In the genomic region with DNA sequence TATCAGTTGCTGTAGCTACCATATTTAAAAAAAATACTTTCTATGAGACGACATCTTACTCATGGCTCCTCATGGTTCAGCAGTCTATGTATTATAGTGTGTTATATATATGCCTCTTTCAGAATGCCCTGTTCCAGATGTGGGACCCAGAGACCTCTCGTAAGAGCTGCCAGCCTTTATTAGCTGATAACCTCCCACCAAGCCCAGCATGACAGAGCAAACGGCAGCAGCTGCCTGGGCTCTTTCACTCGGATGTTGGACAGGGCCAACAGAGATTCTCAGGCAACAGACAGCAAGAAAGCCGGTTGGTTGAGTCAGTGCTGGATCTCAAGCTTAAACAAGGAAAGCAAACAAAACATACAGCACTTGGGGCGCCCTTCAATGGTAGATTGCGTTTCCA, we compare ENCODE assay signal across 42 mouse cellular contexts. TPM values are rescaled to one million over a fixed set of nuclear protein-coding genes. Genes with fewer than 3 reads are reported as not detected.
"Had no signal": no experiment of that assay in that cellular context is flagged by ENCODE, and none has a peak within 500 bp of the region (broad histone marks: within the 10 kb centered on the region; RNA-seq: fewer than 3 reads in every experiment).

No protein-coding gene starts in this region.

- H3K9ac ChIP-seq: forebrain, postnatal 0 days; heart, embryonic 12.5 days; hindbrain, embryonic 12.5 days; hindbrain, embryonic 14.5 days; kidney, embryonic 15.5 days; limb, embryonic 13.5 days; limb, embryonic 15.5 days had no signal

- H3K27ac ChIP-seq: heart, embryonic 10.5 days; hindbrain, embryonic 10.5 days; hindbrain, embryonic 12.5 days; hindbrain, embryonic 14.5 days; kidney, embryonic 15.5 days; kidney, postnatal 0 days; limb, embryonic 13.5 days; limb, embryonic 15.5 days had no signal

- H3K4me2 ChIP-seq: heart, embryonic 12.5 days; hindbrain, embryonic 12.5 days; hindbrain, embryonic 14.5 days; kidney, embryonic 15.5 days; limb, embryonic 13.5 days; limb, embryonic 15.5 days had no signal

- H3K4me3 ChIP-seq: heart, embryonic 10.5 days; heart, embryonic 12.5 days; hindbrain, embryonic 10.5 days; hindbrain, embryonic 12.5 days; kidney, embryonic 15.5 days; limb, embryonic 13.5 days; limb, embryonic 15.5 days had no signal

- ATAC-seq: forebrain, postnatal 0 days; hindbrain, embryonic 16.5 days had no signal

- H3K4me1 ChIP-seq: hindbrain, embryonic 10.5 days; kidney, embryonic 15.5 days had no signal

- DNase-seq: forebrain, postnatal 0 days; gastrocnemius, postnatal 14 days; heart, adult 18-20 months; heart, postnatal 10 days; heart, postnatal 4 days; kidney, adult 11 months; kidney, adult 2 months; kidney, adult 9 months; kidney, postnatal 14 days; kidney, postnatal 36 days; layer of hippocampus, adult 9-11 months; layer of hippocampus, postnatal 36 days; left cerebral cortex, postnatal 4 days had no signal

- H3K9me3 ChIP-seq: heart, embryonic 10.5 days; heart, embryonic 12.5 days; hindbrain, embryonic 10.5 days; hindbrain, embryonic 12.5 days; kidney, embryonic 15.5 days; limb, embryonic 13.5 days; limb, embryonic 15.5 days had no signal

- H3K36me3 ChIP-seq: heart, embryonic 10.5 days; heart, embryonic 12.5 days; hindbrain, embryonic 10.5 days; hindbrain, embryonic 12.5 days; kidney, embryonic 15.5 days; limb, embryonic 13.5 days; limb, embryonic 15.5 days had no signal

- H3K27me3 ChIP-seq: heart, embryonic 12.5 days; hindbrain, embryonic 12.5 days; kidney, embryonic 15.5 days; limb, embryonic 13.5 days; limb, embryonic 15.5 days had no signal

RNA-seq across cellular contexts. Expression of gene Gm10322, which starts 52.6 kb away (rescaled TPM):
- total RNA-seq: forebrain, postnatal 0 days; gastrocnemius, adult 18-20 months; gastrocnemius, adult 8-10 months; gastrocnemius, postnatal 14 days; gastrocnemius, postnatal 4 days; granulocyte monocyte progenitor cell, adult 5-6 weeks; heart, adult 18-20 months; heart, adult 8-10 months; heart, postnatal 10 days; heart, postnatal 25 days; heart, postnatal 4 days; layer of hippocampus, adult 18-20 months; layer of hippocampus, adult 8-10 months; layer of hippocampus, postnatal 14 days; layer of hippocampus, postnatal 36 days; left cerebral cortex, adult 18-20 months; left cerebral cortex, adult 8-10 months; left cerebral cortex, postnatal 10 days; left cerebral cortex, postnatal 25 days; left cerebral cortex, postnatal 4 days; liver, adult 2 months had no signal
- polyA plus RNA-seq: forebrain, postnatal 0 days; heart, embryonic 10.5 days; heart, embryonic 12.5 days; heart, embryonic 14.5 days; heart, embryonic 16.5 days; hindbrain, embryonic 10.5 days; hindbrain, embryonic 12.5 days; hindbrain, embryonic 14.5 days; hindbrain, embryonic 16.5 days; intestine, embryonic 14.5 days; kidney, adult 2 months; kidney, embryonic 15.5 days; large intestine, adult 2 months; limb, embryonic 11.5 days; limb, embryonic 13.5 days; limb, embryonic 15.5 days; liver, adult 2 months had no signal
